Mouse (Mus musculus) ES-Bruce4 (cell line): Measurements from ENCODE around the gene C1d.

Source experiments
- CTCF ChIP-seq: IDR thresholded peaks from one replicate; pipeline ENCODE4 v1.8.1; 2011; ENCODE audit warnings: low read depth, low read length
- EP300 ChIP-seq: IDR thresholded peaks from 2 replicates; pipeline ENCODE4 v1.6.1; 2011; ENCODE audit warnings: low read depth, low read length; ENCODE audit not compliant: insufficient read depth
- POLR2A ChIP-seq: IDR thresholded peaks from one replicate; pipeline ENCODE4 v1.8.1; 2011; ENCODE audit warnings: low read length; ENCODE audit not compliant: insufficient read depth

- no peak for TF ChIP-seq EP300
- no peak for TF ChIP-seq CTCF
- no peak for TF ChIP-seq POLR2A
These were observed 482 bp downstream of the C1d start for GRCm38 (mm10) chr11:17257861-17258260.
